Mouse (Mus musculus) cerebellum, adult 2 months (tissue): ENCODE measurements around the gene Klrb1c. TPM values are rescaled to one million over a fixed set of nuclear protein-coding genes. Genes with fewer than 3 reads are reported as not detected.
"Not testable (repeated sequence)": the region's sequence is repeated elsewhere in the genome, so short reads cannot be mapped to it uniquely, and the experiment has no call there.

ENCODE experiments used
- DNase-seq, 2 experiments: peaks; one replicate each; pipeline ENCODE4 v3.0.0; 2021
- H3K27ac ChIP-seq: fragments of 200-500 bp; 2 replicates; pipeline ENCODE4 v1.5.1; 2012; ENCODE audit warnings: low read length, control low read depth, inconsistent platforms; ENCODE audit not compliant: insufficient read depth
- H3K27me3 ChIP-seq: fragments of 200-500 bp; 2 replicates; pipeline ENCODE4 v1.6.1; 2012; ENCODE audit warnings: inconsistent platforms, mild to moderate bottlenecking, low read length, moderate library complexity; ENCODE audit not compliant: control insufficient read depth, insufficient read depth
- H3K4me1 ChIP-seq: fragments of 200-500 bp; 2 replicates; pipeline ENCODE4 v1.6.1; 2011; ENCODE audit warnings: low read length; ENCODE audit not compliant: control insufficient read depth, insufficient read depth
- H3K4me3 ChIP-seq: fragments of 200-500 bp; replicated peaks from 2 replicates; pipeline ENCODE3; 2011; ENCODE audit warnings: mild to moderate bottlenecking, low read depth, low read length, control low read depth; ENCODE audit not compliant: insufficient read depth
- CTCF ChIP-seq: fragments of 200-500 bp; IDR thresholded peaks from 2 replicates; pipeline ENCODE4 v1.5.1; 2011; ENCODE audit warnings: low read depth, mild to moderate bottlenecking, control low read depth, low read length, moderate library complexity, borderline replicate concordance; ENCODE audit not compliant: insufficient read depth
- POLR2A ChIP-seq: fragments of 200-500 bp; IDR thresholded peaks from 2 replicates; pipeline ENCODE4 v1.6.1; 2011; ENCODE audit warnings: low read length, control low read depth, borderline replicate concordance; ENCODE audit not compliant: insufficient read depth
- WGBS: fragments of 180-500 bp; shearing (Covaris S2); methylation state at CpG from one replicate; pipeline ENCODE4 v1.1.7; 2018; 5-methylcytosine and 5-hydroxymethylcytosine counted together
- polyA plus RNA-seq: library from polyadenylated mRNA; depleted of rRNA; stranded (reverse); fragments of >200 nt; gene quantifications from 2 replicates; pipeline ENCODE4 v1.2.3, GENCODE M21; 2012; rRNA removed

Klrb1c gene
- polyA plus RNA-seq, 1 experiment: not detected

- TF ChIP-seq CTCF: peak; percentile 63
- H3K4me3 ChIP-seq, H3K27me3 ChIP-seq, H3K4me1 ChIP-seq: not testable (repeated sequence)
- peak overlapping the region; percentile 26; the same call in 1 of the 2 replicates for H3K27ac ChIP-seq
- 35% methylated on average over 8 of the region's 8 CpGs for WGBS
- peak; percentile 84 to 88 for DNase-seq
These were observed 35.3 kb downstream of the Klrb1c start for GRCm38 (mm10) chr6:128753610-128754224.

GRCm38 (mm10) chr6:128747006-128747405 is 42.0 kb downstream of the Klrb1c start:
- not testable (repeated sequence) for DNase-seq, H3K27ac ChIP-seq, H3K4me3 ChIP-seq, H3K27me3 ChIP-seq, H3K4me1 ChIP-seq
- WGBS: 71% methylated on average over 6 of the region's 6 CpGs

- Histone ChIP-seq H3K4me1 (no peaks in the 10 kb centered on the region), H3K27ac (no peak overlapping the region), H3K4me3 (no peak overlapping the region), H3K27me3 (no peaks in the 10 kb centered on the region)
- DNase-seq: no peak
- 87% methylated on average over 7 of the region's 7 CpGs for WGBS
- TF ChIP-seq POLR2A (no peak), CTCF (no peak)
These were observed 51.6 kb downstream of the Klrb1c start for GRCm38 (mm10) chr6:128737445-128737844.

GRCm38 (mm10) chr6:128736100-128736499 is 52.9 kb downstream of the Klrb1c start:
- Histone ChIP-seq H3K27me3 (no peaks in the 10 kb centered on the region), H3K4me3 (no peak overlapping the region), H3K4me1 (no peaks in the 10 kb centered on the region), H3K27ac (no peak overlapping the region)
- TF ChIP-seq POLR2A (no peak), CTCF (no peak; the same call in 1 of the 2 replicates)
- peak in 1 of 2 experiments; percentile 19 for DNase-seq

GRCm38 (mm10) chr6:128734896-128735295 is 54.1 kb downstream of the Klrb1c start:
- TF ChIP-seq POLR2A: no peak
- TF ChIP-seq CTCF: no peak
- H3K4me3 ChIP-seq: no peak overlapping the region
- DNase-seq: no peak
- no peak overlapping the region for H3K27ac ChIP-seq
- H3K4me1 ChIP-seq: no peaks in the 10 kb centered on the region
- no peaks in the 10 kb centered on the region for H3K27me3 ChIP-seq

GRCm38 (mm10) chr6:128733908-128734679 is 54.9 kb downstream of the Klrb1c start:
- WGBS: 63% methylated on average over 5 of the region's 5 CpGs

GRCm38 (mm10) chr6:128732032-128732431 is 57.0 kb downstream of the Klrb1c start:
- Histone ChIP-seq H3K27me3 (no peaks in the 10 kb centered on the region), H3K4me3 (no peak overlapping the region), H3K4me1 (no peaks in the 10 kb centered on the region), H3K27ac (no peak overlapping the region)
- TF ChIP-seq CTCF (no peak), POLR2A (no peak)
- DNase-seq: no peak
- 84% methylated on average over 3 of the region's 3 CpGs for WGBS

More at GRCm38 (mm10) chr6:128733908-128734679, 54.9 kb downstream of the Klrb1c start:
- DNase-seq: no peak
- H3K4me3 ChIP-seq: no peak overlapping the region
- no peaks in the 10 kb centered on the region for H3K4me1 ChIP-seq
- H3K27ac ChIP-seq: no peak overlapping the region
- no peaks in the 10 kb centered on the region for H3K27me3 ChIP-seq
- TF ChIP-seq CTCF: no peak
- no peak for TF ChIP-seq POLR2A

Other genes with a start within 250 kb of the Klrb1c start
- gene A2ml1, start 207.6 kb downstream of the Klrb1c start, polyA plus RNA-seq: 10.4 and 17.3 TPM in 2 replicates
- gene Klrb1a, start 165.7 kb downstream of the Klrb1c start, polyA plus RNA-seq: not detected in 2 replicates
- 0.34 TPM in 1 of 2 replicates, not detected in the other for gene Clec2h, start 126.8 kb downstream of the Klrb1c start, polyA plus RNA-seq
- not detected in 2 replicates for gene Klrb1, start 66.2 kb downstream of the Klrb1c start, polyA plus RNA-seq
- not detected in 2 replicates for gene Gm44511, start 37.1 kb upstream of the Klrb1c start, polyA plus RNA-seq
- gene Klrb1b, start 37.1 kb upstream of the Klrb1c start, polyA plus RNA-seq: not detected in 2 replicates
- gene Clec2i, start 98.4 kb upstream of the Klrb1c start, polyA plus RNA-seq: 0.06 TPM in 1 of 2 replicates, not detected in the other
- 0.30 and 0.79 TPM in 2 replicates for gene BC035044, start 101.9 kb upstream of the Klrb1c start, polyA plus RNA-seq
- not detected in 2 replicates for gene Clec2g, start 145.2 kb upstream of the Klrb1c start, polyA plus RNA-seq